Mouse (Mus musculus) stomach, postnatal 0 days (tissue): ENCODE measurements around the gene Pfdn2.

ENCODE experiments used
- CTCF ChIP-seq: IDR thresholded peaks from 2 replicates; pipeline ENCODE4 v1.5.1; 2016; ENCODE audit warnings: antibody characterized with exemption, low read depth, mild to moderate bottlenecking, moderate library complexity
- EP300 ChIP-seq: optimal IDR thresholded peaks from 2 replicates; pipeline ENCODE3; 2016; ENCODE audit warnings: antibody characterized with exemption

- TF ChIP-seq EP300: no peak
- TF ChIP-seq CTCF: no peak
These were observed 43.1 kb downstream of the Pfdn2 start, which contains the start of gene Arhgap30 for GRCm38 (mm10) chr1:171388376-171389102.
